Mouse (Mus musculus) cerebellum, adult 2 months (tissue): ENCODE measurements around the gene Gm49384.

Experiments used
- CTCF ChIP-seq: fragments of 200-500 bp; IDR thresholded peaks from 2 replicates; pipeline ENCODE4 v1.5.1; 2011; ENCODE audit warnings: low read depth, mild to moderate bottlenecking, control low read depth, low read length, moderate library complexity, borderline replicate concordance; ENCODE audit not compliant: insufficient read depth
- POLR2A ChIP-seq: fragments of 200-500 bp; IDR thresholded peaks from 2 replicates; pipeline ENCODE4 v1.6.1; 2011; ENCODE audit warnings: low read length, control low read depth, borderline replicate concordance; ENCODE audit not compliant: insufficient read depth

DNA sequence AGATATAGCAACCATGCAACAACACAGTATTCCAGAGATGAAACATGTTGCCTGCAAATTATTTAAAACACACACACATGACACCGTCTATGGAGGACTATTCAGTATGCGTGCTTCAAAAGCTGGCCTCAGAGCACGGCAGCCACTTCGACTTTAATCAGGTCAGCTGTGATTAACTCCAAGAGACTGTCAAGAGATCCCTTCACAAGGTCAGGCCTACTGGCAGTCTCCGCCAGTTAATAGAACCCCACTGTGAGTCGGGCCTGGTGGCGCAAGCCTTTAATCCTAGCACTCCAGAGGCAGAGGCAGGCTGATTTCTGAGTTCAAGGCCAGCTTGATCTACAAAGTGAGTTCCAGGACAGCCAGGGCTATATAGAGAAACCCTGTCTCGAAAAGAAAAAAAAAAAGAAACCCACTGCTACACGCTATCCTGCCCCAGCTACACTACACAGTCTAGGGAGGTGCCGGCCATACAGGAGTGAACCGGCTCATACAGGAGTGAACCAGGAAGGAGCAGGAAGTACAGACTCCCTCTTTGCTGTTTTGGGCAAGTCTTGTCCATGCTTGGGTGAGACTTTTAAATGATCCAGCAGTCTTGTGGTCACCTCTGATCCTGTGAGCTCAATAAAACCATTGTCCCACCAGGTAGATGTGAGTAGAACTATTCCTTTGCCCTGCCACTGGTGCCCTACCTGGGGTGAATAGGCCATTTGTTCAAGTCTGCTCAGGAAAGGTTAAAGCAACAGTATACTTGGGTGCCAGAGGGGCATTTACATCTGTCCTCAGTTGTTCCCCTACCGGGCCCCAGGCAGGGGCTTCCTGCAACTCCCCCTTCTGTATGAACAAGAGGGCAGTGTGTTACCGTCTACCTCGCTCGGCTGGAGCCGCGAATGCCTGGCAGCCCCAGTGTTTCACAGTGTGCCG is 6.3 kb upstream of the Gm49384 start:
- TF ChIP-seq CTCF, result no peak
- TF ChIP-seq POLR2A, result no peak
